Mouse (Mus musculus) ES-E14 (cell line): ENCODE results near the gene Fance.

Experiments used
- CHD2 ChIP-seq: IDR thresholded peaks from 2 replicates; pipeline ENCODE4 v1.6.1; 2014; ENCODE audit warnings: mild to moderate bottlenecking, low read depth, low read length, inconsistent platforms
- MAFK ChIP-seq: IDR thresholded peaks from 2 replicates; pipeline ENCODE4 v1.6.1; 2014; ENCODE audit warnings: mild to moderate bottlenecking, low read depth, low read length, inconsistent platforms; ENCODE audit not compliant: insufficient read depth
- ZC3H11A ChIP-seq: IDR thresholded peaks from 2 replicates; pipeline ENCODE4 v1.6.1; 2012; ENCODE audit warnings: low read depth, mild to moderate bottlenecking, inconsistent platforms, low read length, borderline replicate concordance
- ZNF384 ChIP-seq: IDR thresholded peaks from 2 replicates; pipeline ENCODE4 v1.6.1; 2012; ENCODE audit warnings: low read depth, low read length, inconsistent platforms

GRCm38 (mm10) chr17:28332113-28332914 lies 19.0 kb downstream of the Fance start:
- TF ChIP-seq MAFK = no peak
- peak; percentile 44; the same call in 1 of the 2 replicates for TF ChIP-seq CHD2
- TF ChIP-seq ZC3H11A = no peak
- TF ChIP-seq ZNF384 = no peak
